Mouse (Mus musculus): ENCODE data around the gene 1700020N01Rik. TPM values are rescaled to one million over a fixed set of nuclear protein-coding genes. Genes with fewer than 3 reads are reported as not detected.

The 1700020N01Rik gene
- polyA plus RNA-seq (2012; rRNA removed) = not detected in 2 replicates

GRCm38 (mm10) chr10:21592896-21593380 lies at the start of gene 1700020N01Rik:
1700020N01Rik (plus strand) TSS chr10:21593145.
- no peak for DNase-seq
- no peaks in the 10 kb centered on the region for H3K4me1 ChIP-seq (ENCODE audit: control insufficient read depth, insufficient read depth, low read length)
- TF ChIP-seq POLR2A (IDR thresholded peaks at IDR 0.05; ENCODE audit: borderline replicate concordance, extremely low read depth, low read depth, low read length) = no peak
- TF ChIP-seq CTCF (IDR thresholded peaks at IDR 0.05; ENCODE audit: insufficient read depth, low read length) = no peak
- WGBS = 94% methylated on average over 22 of the region's 22 CpGs
- no peak within 1 kb of the TSS for H3K4me3 ChIP-seq (replicated peaks; ENCODE audit: extremely low read depth, low read depth, low read length)

GRCm38 (mm10) chr10:21543576-21544278 lies 49.2 kb upstream of the 1700020N01Rik start:
- no peak for DNase-seq
- TF ChIP-seq POLR2A (IDR thresholded peaks at IDR 0.05; ENCODE audit: borderline replicate concordance, extremely low read depth, low read depth, low read length) = no peak
- no peak for TF ChIP-seq CTCF (IDR thresholded peaks at IDR 0.05; ENCODE audit: insufficient read depth, low read length)
- 67% methylated on average over 3 of the region's 3 CpGs for WGBS
- H3K4me3 ChIP-seq (replicated peaks; ENCODE audit: extremely low read depth, low read depth, low read length) = no peak overlapping the region
- peaks cover 5% of the 10 kb centered on the region; the same call in 1 of the 2 replicates for H3K4me1 ChIP-seq (ENCODE audit: control insufficient read depth, insufficient read depth, low read length)

GRCm38 (mm10) chr10:21544721-21545120 lies 48.2 kb upstream of the 1700020N01Rik start:
- no peak for DNase-seq
- Histone ChIP-seq H3K4me1 (ENCODE audit: control insufficient read depth, insufficient read depth, low read length) (peaks cover 5% of the 10 kb centered on the region; the same call in 1 of the 2 replicates), H3K4me3 (replicated peaks; ENCODE audit: extremely low read depth, low read depth, low read length) (no peak overlapping the region)
- WGBS = 74% methylated on average over 4 of the region's 4 CpGs
- TF ChIP-seq CTCF (IDR thresholded peaks at IDR 0.05; ENCODE audit: insufficient read depth, low read length) (no peak), POLR2A (IDR thresholded peaks at IDR 0.05; ENCODE audit: borderline replicate concordance, extremely low read depth, low read depth, low read length) (no peak)

- no peak for DNase-seq
- peaks cover 5% of the 10 kb centered on the region; the same call in 1 of the 2 replicates for H3K4me1 ChIP-seq (ENCODE audit: control insufficient read depth, insufficient read depth, low read length)
- TF ChIP-seq POLR2A (IDR thresholded peaks at IDR 0.05; ENCODE audit: borderline replicate concordance, extremely low read depth, low read depth, low read length) (no peak), CTCF (IDR thresholded peaks at IDR 0.05; ENCODE audit: insufficient read depth, low read length) (no peak)
- no peak overlapping the region for H3K4me3 ChIP-seq (replicated peaks; ENCODE audit: extremely low read depth, low read depth, low read length)
- WGBS = 34% methylated on average over 6 of the region's 6 CpGs
Observed at GRCm38 (mm10) chr10:21545446-21545845, 47.5 kb upstream of the 1700020N01Rik start.

GRCm38 (mm10) chr10:21548871-21549505 lies 44.0 kb upstream of the 1700020N01Rik start:
- 55% methylated on average over 9 of the region's 9 CpGs for WGBS
- no peak for TF ChIP-seq POLR2A (IDR thresholded peaks at IDR 0.05; ENCODE audit: borderline replicate concordance, extremely low read depth, low read depth, low read length)
- no peak for TF ChIP-seq CTCF (IDR thresholded peaks at IDR 0.05; ENCODE audit: insufficient read depth, low read length)
- no peak overlapping the region for H3K4me3 ChIP-seq (replicated peaks; ENCODE audit: extremely low read depth, low read depth, low read length)

GRCm38 (mm10) chr10:21552967-21553682 lies 39.8 kb upstream of the 1700020N01Rik start:
- TF ChIP-seq POLR2A (IDR thresholded peaks at IDR 0.05; ENCODE audit: borderline replicate concordance, extremely low read depth, low read depth, low read length) (no peak), CTCF (IDR thresholded peaks at IDR 0.05; ENCODE audit: insufficient read depth, low read length) (no peak)
- Histone ChIP-seq H3K4me1 (ENCODE audit: control insufficient read depth, insufficient read depth, low read length) (no peaks in the 10 kb centered on the region; the same call in 1 of the 2 replicates), H3K4me3 (replicated peaks; ENCODE audit: extremely low read depth, low read depth, low read length) (no peak overlapping the region)
- 85% methylated on average over 8 of the region's 8 CpGs for WGBS
- DNase-seq = no peak

More at GRCm38 (mm10) chr10:21548871-21549505, 44.0 kb upstream of the 1700020N01Rik start:
- peaks cover 5% of the 10 kb centered on the region; the same call in 1 of the 2 replicates for H3K4me1 ChIP-seq (ENCODE audit: control insufficient read depth, insufficient read depth, low read length)
- no peak for DNase-seq

- Histone ChIP-seq H3K4me3 (replicated peaks; ENCODE audit: extremely low read depth, low read depth, low read length) (no peak overlapping the region), H3K4me1 (ENCODE audit: control insufficient read depth, insufficient read depth, low read length) (no peaks in the 10 kb centered on the region; the same call in 1 of the 2 replicates)
- TF ChIP-seq CTCF (IDR thresholded peaks at IDR 0.05; ENCODE audit: insufficient read depth, low read length) = no peak
- no peak for TF ChIP-seq POLR2A (IDR thresholded peaks at IDR 0.05; ENCODE audit: borderline replicate concordance, extremely low read depth, low read depth, low read length)
- no peak for DNase-seq
- WGBS = 90% methylated on average over 4 of the region's 4 CpGs
Observed at GRCm38 (mm10) chr10:21553683-21554035, 39.3 kb upstream of the 1700020N01Rik start.

GRCm38 (mm10) chr10:21554896-21555580 lies 37.9 kb upstream of the 1700020N01Rik start:
- WGBS = 89% methylated on average over 11 of the region's 11 CpGs
- Histone ChIP-seq H3K4me1 (ENCODE audit: control insufficient read depth, insufficient read depth, low read length) (no peaks in the 10 kb centered on the region), H3K4me3 (replicated peaks; ENCODE audit: extremely low read depth, low read depth, low read length) (no peak overlapping the region)
- no peak for TF ChIP-seq CTCF (IDR thresholded peaks at IDR 0.05; ENCODE audit: insufficient read depth, low read length)
- no peak for TF ChIP-seq POLR2A (IDR thresholded peaks at IDR 0.05; ENCODE audit: borderline replicate concordance, extremely low read depth, low read depth, low read length)
- no peak for DNase-seq

- WGBS = 58% methylated on average over 15 of the region's 15 CpGs
- no peak overlapping the region for H3K4me3 ChIP-seq (replicated peaks; ENCODE audit: extremely low read depth, low read depth, low read length)
- no peaks in the 10 kb centered on the region for H3K4me1 ChIP-seq (ENCODE audit: control insufficient read depth, insufficient read depth, low read length)
- TF ChIP-seq POLR2A (IDR thresholded peaks at IDR 0.05; ENCODE audit: borderline replicate concordance, extremely low read depth, low read depth, low read length) (no peak), CTCF (IDR thresholded peaks at IDR 0.05; ENCODE audit: insufficient read depth, low read length) (no peak)
- DNase-seq = no peak
Observed at GRCm38 (mm10) chr10:21559769-21560168, 33.2 kb upstream of the 1700020N01Rik start.

Data from lung, adult 2 months (tissue).